Mouse (Mus musculus): ENCODE results near the gene Olfr744.
"Not testable (repeated sequence)": the region's sequence is repeated elsewhere in the genome, so short reads cannot be mapped to it uniquely, and the experiment has no call there.

Gene Olfr744

GRCm38 (mm10) chr14:50614579-50614978 lies at the start of gene Olfr744:
Gene Olfr744, plus strand, starts transcription at chr14:50614879.
- DNase-seq, result no peak

GRCm38 (mm10) chr14:50573056-50573455 lies 41.6 kb upstream of the Olfr744 start:
- not testable (repeated sequence) for DNase-seq

GRCm38 (mm10) chr14:50639088-50639487 lies 24.4 kb downstream of the Olfr744 start, which contains the start of gene Olfr745:
Gene Olfr745, plus strand, starts transcription at chr14:50639388.
- DNase-seq, result no peak

GRCm38 (mm10) chr14:50646783-50647182 lies 32.1 kb downstream of the Olfr744 start, which contains the start of gene Olfr746:
Gene Olfr746, plus strand, starts transcription at chr14:50647083.
- DNase-seq, result no peak
